Mouse (Mus musculus) inflammation-experienced regulatory T-cells, adult 6 months (primary cell): ENCODE measurements around the gene Dapl1. TPM values are rescaled to one million over a fixed set of nuclear protein-coding genes. Genes with fewer than 3 reads are reported as not detected.

ENCODE experiments used
- ATAC-seq: one replicate; pipeline ENCODE4 v1.8.0; 2017
- polyA plus RNA-seq, 3 experiments: library from polyadenylated mRNA; unstranded; fragments of 100-300 nt; shearing (Covaris generic); gene quantifications; one replicate each; pipeline ENCODE4 v1.2.1; 2017

Gene Dapl1
- polyA plus RNA-seq, 3 experiments from 2014 or later = 14.2 to 23.9 TPM; not detected in 1

GRCm38 (mm10) chr2:59474336-59474735 lies 10.1 kb upstream of the Dapl1 start:
- ATAC-seq = peak; percentile 67

- no peak for ATAC-seq
These were observed 627 bp downstream of the Dapl1 start for GRCm38 (mm10) chr2:59485080-59485479.

GRCm38 (mm10) chr2:59485657-59486056 lies 1.2 kb downstream of the Dapl1 start:
- ATAC-seq = no peak

GRCm38 (mm10) chr2:59486196-59486845 lies 1.9 kb downstream of the Dapl1 start:
- no peak for ATAC-seq

- ATAC-seq = peak; percentile 74
These were observed 3.8 kb downstream of the Dapl1 start for GRCm38 (mm10) chr2:59488235-59488634.

GRCm38 (mm10) chr2:59490353-59490752 lies 5.9 kb downstream of the Dapl1 start:
- ATAC-seq = no peak

- no peak for ATAC-seq
These were observed 9.1 kb downstream of the Dapl1 start for GRCm38 (mm10) chr2:59493445-59494085.

GRCm38 (mm10) chr2:59499146-59499545 lies 14.7 kb downstream of the Dapl1 start:
- ATAC-seq = no peak

- no peak for ATAC-seq
These were observed 15.3 kb downstream of the Dapl1 start for GRCm38 (mm10) chr2:59499717-59500116.

GRCm38 (mm10) chr2:59509061-59509460 lies 24.6 kb downstream of the Dapl1 start:
- ATAC-seq = no peak

GRCm38 (mm10) chr2:59510416-59510815 lies 26.0 kb downstream of the Dapl1 start:
- no peak for ATAC-seq

GRCm38 (mm10) chr2:59510882-59511281 lies 26.4 kb downstream of the Dapl1 start:
- ATAC-seq = no peak

- no peak for ATAC-seq
These were observed 36.2 kb downstream of the Dapl1 start for GRCm38 (mm10) chr2:59520663-59521062.

GRCm38 (mm10) chr2:59522079-59522684 lies 37.7 kb downstream of the Dapl1 start:
- peak; percentile 89 for ATAC-seq

- ATAC-seq = no peak
These were observed 39.1 kb downstream of the Dapl1 start for GRCm38 (mm10) chr2:59523526-59523925.

- ATAC-seq = no peak
These were observed 42.4 kb downstream of the Dapl1 start for GRCm38 (mm10) chr2:59526893-59527292.

GRCm38 (mm10) chr2:59529574-59530080 lies 45.2 kb downstream of the Dapl1 start:
- no peak for ATAC-seq

GRCm38 (mm10) chr2:59530811-59531210 lies 46.4 kb downstream of the Dapl1 start:
- no peak for ATAC-seq

- no peak for ATAC-seq
These were observed 48.5 kb downstream of the Dapl1 start for GRCm38 (mm10) chr2:59532999-59533398.

- no peak for ATAC-seq
These were observed 49.1 kb downstream of the Dapl1 start for GRCm38 (mm10) chr2:59533504-59533903.

GRCm38 (mm10) chr2:59533971-59534748 lies 49.7 kb downstream of the Dapl1 start:
- peak; percentile 21 for ATAC-seq

- no peak for ATAC-seq
These were observed 52.5 kb downstream of the Dapl1 start for GRCm38 (mm10) chr2:59536958-59537357.

- ATAC-seq = no peak
These were observed 53.6 kb downstream of the Dapl1 start for GRCm38 (mm10) chr2:59538031-59538430.
